Mouse (Mus musculus): ENCODE data around the gene Dach1. TPM values are rescaled to one million over a fixed set of nuclear protein-coding genes. Genes with fewer than 3 reads are reported as not detected.

The Dach1 gene
- total RNA-seq, 2 experiments from 2014 or later = 13.4 to 14.3 TPM

DNA sequence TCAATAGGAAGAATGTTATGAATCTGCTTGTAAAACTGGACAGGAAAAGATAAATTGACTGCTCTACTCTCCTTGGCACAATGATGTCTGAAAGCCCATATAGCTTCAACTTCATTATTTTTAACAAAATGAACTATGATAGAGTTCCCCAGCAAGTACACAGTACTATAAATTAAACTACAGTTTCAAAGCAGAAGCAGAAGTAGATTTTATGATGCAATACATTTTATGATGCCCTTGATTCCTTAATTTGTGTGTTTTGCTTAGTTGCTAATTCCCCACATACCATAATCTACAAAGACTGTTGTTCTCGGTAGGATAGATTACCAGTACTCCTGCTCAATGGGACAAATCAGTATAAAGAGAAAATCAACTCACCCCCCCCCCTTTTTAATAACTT is 52.9 kb downstream of the Dach1 start:
- no peak for DNase-seq
- intact Hi-C loops (cut with DNase I) = no loop called here

GRCm38 (mm10) chr14:98113106-98113505 is 56.5 kb downstream of the Dach1 start:
- intact Hi-C loops (cut with DNase I) = no loop called here
- DNase-seq = no peak

- no peak for DNase-seq
- intact Hi-C loops (cut with DNase I) = no loop called here
Measured at GRCm38 (mm10) chr14:98109929-98110328, 59.6 kb downstream of the Dach1 start.

- intact Hi-C loops (cut with DNase I) = no loop called here
- no peak for DNase-seq
Measured at GRCm38 (mm10) chr14:98108764-98109163, 60.8 kb downstream of the Dach1 start.

GRCm38 (mm10) chr14:98106208-98106607 is 63.4 kb downstream of the Dach1 start:
- intact Hi-C loops (cut with DNase I) = no loop called here
- no peak for DNase-seq

- DNase-seq = no peak
- intact Hi-C loops (cut with DNase I) = no loop called here
Measured at GRCm38 (mm10) chr14:98104314-98104955, 65.1 kb downstream of the Dach1 start.

GRCm38 (mm10) chr14:98095229-98095628 is 74.3 kb downstream of the Dach1 start:
- intact Hi-C loops (cut with DNase I) = no loop called here
- no peak for DNase-seq

DNA sequence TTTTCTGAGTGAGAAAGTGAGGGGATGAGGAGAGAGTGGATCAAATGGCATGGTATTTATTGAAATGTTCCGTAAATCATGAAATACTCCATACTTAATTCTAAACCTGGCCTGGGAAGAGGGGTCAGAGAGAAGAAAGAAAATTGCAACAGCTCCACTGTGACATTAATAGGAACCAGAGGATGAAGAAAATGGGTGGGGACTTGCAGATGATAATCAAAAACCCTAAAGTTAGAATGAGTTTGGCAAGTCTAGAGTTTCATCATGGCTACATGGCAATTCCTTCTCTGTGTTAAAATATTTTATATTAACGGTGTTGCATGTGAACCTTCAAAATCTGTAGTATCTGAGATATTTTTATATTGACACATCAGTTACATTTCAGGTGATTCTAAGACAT is 80.3 kb downstream of the Dach1 start:
- intact Hi-C loops (cut with DNase I) = no loop called here
- DNase-seq = no peak

DNA sequence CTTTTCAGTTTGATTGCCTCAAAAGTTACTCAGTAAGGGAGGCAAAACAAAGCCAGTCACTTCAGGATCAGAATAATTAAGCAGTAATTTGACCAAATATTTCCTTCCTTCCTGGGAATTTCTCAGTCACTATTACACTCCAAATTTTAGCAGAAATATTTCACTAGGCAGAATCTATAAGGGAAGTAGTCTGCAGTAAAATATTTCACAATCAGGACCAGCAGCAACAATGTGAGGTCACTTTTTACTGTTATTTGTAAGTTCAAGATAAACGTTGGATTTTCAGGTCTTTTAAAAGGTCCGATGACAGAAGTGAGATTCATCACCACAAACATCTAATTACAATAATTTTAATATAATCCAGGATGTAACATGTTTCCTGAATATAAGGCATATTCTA is 82.2 kb downstream of the Dach1 start:
- intact Hi-C loops (cut with DNase I) = no loop called here
- DNase-seq = no peak

- intact Hi-C loops (cut with DNase I) = no loop called here
Measured at GRCm38 (mm10) chr14:98086794-98087193, 82.8 kb downstream of the Dach1 start.

DNA sequence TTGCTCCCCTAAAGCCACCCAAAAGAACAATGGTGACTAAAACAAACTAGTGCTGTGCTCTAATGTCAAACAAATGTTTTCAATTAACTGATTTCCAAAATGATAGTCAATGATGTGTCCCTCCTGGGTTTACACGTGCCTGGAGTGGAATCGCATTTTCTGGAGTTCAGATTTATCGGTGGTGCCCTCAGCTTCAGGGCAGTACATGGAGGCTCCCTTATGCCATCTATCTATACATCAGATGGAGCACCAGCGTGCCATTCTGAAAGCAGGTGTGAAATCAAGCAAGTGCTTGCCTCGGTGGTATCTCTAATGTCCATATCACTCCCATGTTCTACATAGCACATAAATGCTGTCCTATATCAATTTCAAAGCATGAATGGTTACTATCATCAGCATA is 84.4 kb downstream of the Dach1 start:
- intact Hi-C loops (cut with DNase I) = no loop called here

More at GRCm38 (mm10) chr14:98086794-98087193, 82.8 kb downstream of the Dach1 start:
- no peak for DNase-seq

DNA sequence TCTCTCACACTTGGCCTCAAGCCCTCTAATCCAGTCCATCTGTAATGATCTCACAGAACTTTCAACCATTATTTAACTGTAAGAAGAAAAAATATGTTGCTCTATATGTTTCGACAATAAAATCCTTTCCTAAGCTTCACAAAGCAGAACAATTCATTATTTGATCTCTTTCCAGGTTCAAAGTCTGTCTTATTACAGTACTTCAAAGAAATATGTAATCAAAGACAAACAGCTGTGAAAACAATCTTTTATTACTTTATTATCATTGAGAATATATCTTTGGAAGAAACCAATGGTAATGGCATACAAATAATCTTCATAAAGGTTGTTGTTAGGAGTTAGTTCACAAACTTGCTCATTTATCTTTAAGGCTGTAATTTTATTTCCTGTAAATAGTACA is 84.8 kb downstream of the Dach1 start:
- DNase-seq = no peak
- intact Hi-C loops (cut with DNase I) = no loop called here

More for the DNA sequence above, 84.4 kb downstream of the Dach1 start:
- no peak for DNase-seq

GRCm38 (mm10) chr14:98083419-98083818 is 86.1 kb downstream of the Dach1 start:
- intact Hi-C loops (cut with DNase I) = no loop called here
- DNase-seq = no peak

GRCm38 (mm10) chr14:98080014-98080413 is 89.6 kb downstream of the Dach1 start:
- intact Hi-C loops (cut with DNase I) = no loop called here
- DNase-seq = no peak

GRCm38 (mm10) chr14:98077996-98078395 is 91.6 kb downstream of the Dach1 start:
- DNase-seq = no peak
- intact Hi-C loops (cut with DNase I) = no loop called here

GRCm38 (mm10) chr14:98073421-98074080 is 96.0 kb downstream of the Dach1 start:
- intact Hi-C loops (cut with DNase I) = no loop called here
- no peak for DNase-seq

DNA sequence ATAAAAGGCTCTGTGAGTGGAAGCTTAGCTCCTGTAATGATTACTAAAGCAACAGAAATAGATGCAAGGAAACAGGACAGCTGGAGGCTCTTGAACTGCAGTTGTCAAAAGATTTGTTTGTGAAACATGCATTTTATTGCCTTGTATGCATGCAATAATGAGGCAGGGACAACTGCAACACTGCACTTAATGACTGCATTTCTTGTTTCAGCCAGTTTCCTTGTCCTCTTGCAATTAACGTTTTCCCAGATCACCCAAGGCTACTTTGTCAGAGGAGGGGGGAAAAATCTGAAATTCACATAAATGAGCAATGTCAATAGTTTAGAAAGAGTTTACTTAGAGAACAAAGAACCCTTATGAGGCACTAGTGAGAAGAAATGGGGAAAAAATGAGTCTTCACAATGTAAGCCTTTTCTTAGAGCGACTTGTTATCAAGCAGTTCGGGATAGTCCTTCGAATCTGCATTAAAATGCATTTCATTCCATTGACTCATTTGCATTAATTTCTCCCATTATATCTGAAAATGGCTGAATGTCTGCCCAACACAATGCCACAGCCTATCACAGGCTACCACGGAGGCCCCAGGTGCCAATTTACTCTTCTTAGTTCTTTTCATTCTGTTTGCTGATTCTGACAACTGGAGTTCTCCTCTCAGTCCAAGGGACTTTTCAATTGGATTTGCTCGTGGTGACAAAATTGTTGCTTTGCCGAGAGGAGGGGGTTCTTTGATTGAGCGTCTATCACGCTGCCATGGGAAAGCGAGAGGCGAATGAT is 96.7 kb downstream of the Dach1 start:
- intact Hi-C loops (cut with DNase I) = no loop called here
- no peak for DNase-seq

DNA sequence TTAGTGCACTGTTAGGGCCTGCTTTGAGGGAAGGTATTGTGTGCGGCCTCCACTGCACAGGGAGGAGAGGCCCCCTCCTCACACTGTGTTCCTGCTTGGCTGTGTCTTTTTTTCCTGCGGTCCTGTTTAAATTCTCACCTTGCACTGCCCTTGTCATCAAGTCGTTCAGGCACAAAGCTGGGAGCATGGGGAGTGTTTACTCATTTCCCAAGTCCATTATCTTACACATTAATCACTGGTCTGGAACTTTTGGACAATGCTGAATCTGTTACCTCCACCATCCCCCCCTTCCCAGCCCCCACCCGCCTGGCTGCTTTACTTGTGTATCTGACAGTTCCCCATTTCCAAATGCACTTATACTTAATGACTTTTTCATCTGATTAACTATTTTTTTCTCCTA is 97.7 kb downstream of the Dach1 start:
- no peak for DNase-seq
- intact Hi-C loops (cut with DNase I) = no loop called here

- intact Hi-C loops (cut with DNase I) = no loop called here
- DNase-seq = peak in 1 of 2 experiments; percentile 14
Measured at GRCm38 (mm10) chr14:98067273-98067905, 102.2 kb downstream of the Dach1 start.

DNA sequence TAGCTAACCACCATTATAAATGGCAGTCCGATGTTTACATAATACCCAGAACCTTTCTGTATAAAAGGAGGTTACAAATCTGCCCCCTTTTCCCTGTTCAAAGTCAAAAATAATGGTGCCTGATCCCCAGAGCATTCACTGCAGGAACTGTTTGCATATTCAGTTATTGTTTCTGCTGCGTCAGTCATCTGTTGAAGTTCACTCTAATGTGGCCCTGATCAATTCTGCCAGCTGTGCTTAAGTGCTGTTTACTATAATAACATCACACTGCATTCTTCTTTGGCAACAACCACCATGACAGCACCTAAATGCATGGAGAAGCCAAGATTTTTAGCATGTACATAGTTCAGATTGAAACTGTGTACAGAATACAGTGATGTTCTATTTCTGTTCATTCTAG is 105.4 kb downstream of the Dach1 start:
- no peak for DNase-seq
- intact Hi-C loops (cut with DNase I) = no loop called here

- no peak for DNase-seq
- intact Hi-C loops (cut with DNase I) = no loop called here
Measured at GRCm38 (mm10) chr14:98049329-98049728, 120.2 kb downstream of the Dach1 start.
